Mouse (Mus musculus): ENCODE data around the gene Gm1113. TPM values are rescaled to one million over a fixed set of nuclear protein-coding genes. Genes with fewer than 3 reads are reported as not detected.

Gene Gm1113
- total and polyA plus RNA-seq, 3 experiments, result not detected

DNA sequence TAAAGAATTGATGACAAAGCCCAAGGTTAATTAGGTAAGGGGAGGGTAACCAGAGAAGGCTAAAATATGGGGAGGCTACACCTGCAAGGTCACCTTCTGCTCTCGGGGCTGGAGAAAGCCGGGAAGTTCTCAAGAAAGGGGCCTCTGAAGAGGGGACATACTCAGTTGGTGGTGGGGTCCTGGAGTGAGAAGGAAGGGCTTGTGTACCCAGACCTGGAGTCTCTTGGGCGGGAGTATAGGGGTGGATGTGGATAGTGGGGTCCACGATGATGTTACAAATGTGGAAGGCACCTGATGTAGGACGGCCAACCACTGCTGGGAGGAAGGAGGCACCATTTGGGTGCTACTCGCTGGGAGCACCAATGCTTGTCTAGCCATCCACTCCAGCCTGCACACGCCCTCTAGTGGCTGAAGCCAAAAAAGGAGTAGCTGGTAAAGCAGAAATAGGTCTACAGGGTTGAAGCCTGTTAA is 5.9 kb upstream of the Gm1113 start:
- peak; percentile 64 for DNase-seq

DNA sequence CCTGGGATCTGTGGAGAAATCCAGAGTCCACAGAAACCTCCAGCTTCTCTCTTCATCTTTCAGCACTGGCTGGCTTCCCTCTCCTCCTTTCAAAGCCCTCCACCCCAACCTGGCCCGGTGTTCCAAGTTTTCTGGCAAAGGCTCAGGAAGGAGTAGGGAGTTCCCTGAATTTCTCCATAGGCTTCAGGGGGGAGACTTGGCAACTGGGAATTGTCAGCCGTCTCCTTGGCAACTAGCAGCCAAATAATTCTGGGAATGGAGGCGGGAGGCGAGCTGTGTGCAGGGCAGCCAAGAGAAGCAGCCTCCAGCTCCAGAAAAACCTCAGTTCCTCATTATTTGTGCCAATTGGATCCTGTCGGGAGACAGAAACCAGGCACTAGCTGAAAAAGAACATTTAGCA is 5.5 kb upstream of the Gm1113 start:
- peak; percentile 23 for DNase-seq

DNA sequence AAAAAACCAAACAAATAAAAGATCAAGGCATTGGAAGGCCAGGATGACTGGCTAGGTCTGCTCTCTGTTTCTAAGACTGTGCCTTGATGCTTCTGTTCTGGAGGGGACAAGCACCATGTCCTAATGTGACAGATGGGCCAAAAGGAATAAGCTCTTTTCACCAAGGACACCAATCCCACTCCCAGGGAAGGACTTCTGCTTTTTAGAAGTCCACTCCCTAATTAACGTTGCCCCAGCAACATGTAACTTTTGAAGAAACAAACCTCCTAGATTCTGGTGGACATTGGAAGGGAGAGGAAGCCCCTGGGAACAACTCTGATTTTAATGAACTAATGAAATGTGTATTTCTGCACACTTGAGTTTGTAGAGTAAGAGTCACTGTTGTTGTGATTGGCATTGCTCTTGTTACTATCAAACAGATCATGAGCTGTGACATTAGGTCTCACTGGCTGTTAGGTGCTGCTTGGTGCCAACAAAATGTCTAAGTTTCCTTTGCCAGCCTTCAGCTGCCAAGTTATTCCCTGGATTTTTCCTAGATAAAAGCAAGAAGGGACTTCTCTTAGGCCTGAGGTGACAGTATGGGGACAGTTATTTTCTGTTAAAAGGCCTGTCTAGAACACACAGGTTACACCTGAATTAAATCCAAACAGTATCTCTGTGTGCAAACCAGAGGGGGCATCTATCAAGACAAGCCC is 4.9 kb upstream of the Gm1113 start:
- no peak for DNase-seq

DNA sequence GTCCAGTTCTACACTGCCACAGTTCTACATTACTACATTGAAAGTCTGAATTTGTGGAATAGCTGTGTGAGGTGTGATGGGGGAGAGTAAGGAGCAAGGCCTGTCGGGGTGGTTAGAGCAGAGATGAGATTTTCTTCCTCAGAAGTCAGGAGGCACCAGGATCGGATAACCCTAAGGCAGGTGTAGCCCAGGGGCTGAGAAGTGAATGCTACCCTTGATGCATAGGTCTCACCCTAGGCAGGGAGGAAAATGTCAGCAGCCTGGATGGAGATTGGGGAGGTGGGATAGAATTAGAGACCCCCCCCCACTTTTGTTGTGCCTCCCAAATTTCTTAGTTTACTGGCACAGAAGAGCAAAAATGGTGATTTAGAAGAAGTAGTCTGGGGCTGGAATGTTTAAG is 4.2 kb upstream of the Gm1113 start:
- no peak for DNase-seq

DNA sequence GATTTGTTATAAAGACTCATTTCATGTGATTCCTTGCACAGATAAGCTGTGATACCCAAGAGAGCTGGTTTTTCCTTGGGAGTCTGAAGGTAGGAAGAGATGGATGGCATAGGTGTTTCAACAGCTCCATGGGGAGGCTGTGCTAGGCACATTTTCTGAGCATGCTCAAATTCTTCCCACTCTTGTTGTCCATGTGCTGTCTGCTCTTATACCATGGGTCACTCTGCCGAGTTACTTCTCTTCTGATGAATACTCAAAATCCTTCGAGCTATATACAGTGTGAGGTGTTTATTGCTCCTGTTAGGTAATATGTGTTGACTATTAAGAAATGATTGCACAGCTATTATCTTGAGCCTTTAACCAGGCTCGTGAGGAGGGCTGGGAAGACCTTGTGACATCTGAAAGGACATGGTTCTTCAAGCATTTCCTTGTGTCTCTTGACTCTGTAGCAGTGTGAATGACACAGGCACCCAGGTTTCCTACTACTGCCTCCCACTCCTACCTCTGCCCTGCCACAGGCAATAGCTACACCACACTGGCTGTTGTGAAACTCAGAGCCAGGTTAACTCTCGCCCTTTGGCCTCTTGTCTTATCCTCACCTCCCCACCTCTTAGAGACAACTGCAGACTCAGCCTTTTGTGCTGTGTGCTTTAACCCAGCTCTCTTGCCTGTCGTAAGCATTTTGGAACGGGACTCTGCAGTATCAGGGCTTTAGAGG is 2.7 kb upstream of the Gm1113 start:
- no peak for DNase-seq

DNA sequence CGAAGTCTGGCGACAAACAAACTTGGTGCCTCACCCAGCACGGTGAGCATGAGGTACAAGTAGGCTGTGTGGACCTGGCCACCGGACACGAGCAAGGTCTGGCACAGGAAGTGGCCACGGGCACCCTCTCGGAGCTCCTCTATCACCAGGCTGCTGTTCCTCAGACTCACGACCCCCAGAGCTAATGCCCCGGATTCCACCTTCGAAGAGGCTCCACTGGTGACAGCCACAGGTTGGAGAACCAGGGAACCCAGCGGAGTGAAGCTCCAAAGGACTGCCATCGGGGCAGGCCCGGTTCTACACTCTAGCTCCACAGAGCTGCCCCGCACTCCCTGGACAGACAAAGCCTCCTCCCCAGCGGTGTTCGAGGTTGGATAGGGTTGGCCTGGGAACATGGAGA is 1.4 kb downstream of the Gm1113 start:
- DNase-seq, result no peak

DNA sequence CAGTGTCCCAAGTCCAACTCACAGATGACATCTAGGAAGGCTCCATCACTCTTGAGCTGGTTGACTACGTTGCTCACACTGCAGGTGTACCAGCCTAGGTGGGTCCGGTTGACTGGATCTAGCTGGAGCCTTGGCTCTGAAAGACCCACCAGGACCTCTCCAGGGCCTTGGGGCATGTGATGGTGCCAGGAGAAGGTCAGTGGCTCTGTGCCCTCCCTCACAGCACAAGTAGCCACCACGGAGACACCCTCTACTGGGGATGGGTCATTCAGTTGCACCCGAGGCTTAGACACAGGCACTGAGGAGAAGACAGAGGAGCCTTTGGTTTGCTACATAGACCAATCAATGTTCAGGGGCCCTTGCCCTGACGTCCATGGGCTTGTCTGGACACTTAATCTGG is 1.9 kb downstream of the Gm1113 start:
- no peak for DNase-seq

DNA sequence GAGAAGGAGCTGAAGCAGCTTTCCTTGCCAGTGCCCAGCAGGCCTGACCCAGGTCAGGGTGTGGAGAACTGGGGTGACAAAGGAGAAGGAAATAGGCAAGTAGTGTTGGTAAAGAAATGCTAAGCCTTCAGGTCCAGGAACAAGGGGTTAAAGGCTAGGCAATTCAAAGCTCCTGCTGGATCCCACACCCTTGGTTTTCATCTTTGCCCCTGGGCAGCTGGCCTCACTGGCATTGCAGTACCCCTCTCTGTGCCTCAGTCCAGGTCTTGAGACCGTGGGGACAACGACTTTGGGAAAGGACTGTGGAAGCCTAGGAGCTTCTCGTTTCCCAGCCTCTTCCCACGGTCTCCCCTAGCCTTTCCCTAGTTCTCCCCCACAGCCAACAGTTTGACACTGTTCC is 4.2 kb downstream of the Gm1113 start:
- no peak for DNase-seq

DNA sequence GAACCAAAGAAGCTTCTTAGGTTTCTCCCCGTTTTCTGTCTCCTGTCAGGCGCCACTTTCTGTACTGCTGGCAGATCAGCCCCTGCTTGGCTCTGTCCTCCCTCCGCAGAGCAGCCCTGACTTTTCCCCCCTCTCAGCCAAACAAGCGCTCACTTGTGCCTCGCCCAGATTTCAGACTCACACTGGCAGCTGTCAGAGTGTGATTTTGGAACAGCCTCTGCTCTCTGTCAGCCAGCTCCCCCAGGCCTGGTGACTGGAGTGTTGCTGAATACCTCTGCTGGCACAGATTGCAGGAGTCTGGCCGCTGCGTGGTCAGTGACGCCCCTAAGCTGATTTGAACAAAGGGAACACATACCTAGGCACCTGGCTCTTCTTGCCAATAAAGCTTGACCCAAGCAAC is 9.8 kb downstream of the Gm1113 start:
- DNase-seq, result peak; percentile 37

DNA sequence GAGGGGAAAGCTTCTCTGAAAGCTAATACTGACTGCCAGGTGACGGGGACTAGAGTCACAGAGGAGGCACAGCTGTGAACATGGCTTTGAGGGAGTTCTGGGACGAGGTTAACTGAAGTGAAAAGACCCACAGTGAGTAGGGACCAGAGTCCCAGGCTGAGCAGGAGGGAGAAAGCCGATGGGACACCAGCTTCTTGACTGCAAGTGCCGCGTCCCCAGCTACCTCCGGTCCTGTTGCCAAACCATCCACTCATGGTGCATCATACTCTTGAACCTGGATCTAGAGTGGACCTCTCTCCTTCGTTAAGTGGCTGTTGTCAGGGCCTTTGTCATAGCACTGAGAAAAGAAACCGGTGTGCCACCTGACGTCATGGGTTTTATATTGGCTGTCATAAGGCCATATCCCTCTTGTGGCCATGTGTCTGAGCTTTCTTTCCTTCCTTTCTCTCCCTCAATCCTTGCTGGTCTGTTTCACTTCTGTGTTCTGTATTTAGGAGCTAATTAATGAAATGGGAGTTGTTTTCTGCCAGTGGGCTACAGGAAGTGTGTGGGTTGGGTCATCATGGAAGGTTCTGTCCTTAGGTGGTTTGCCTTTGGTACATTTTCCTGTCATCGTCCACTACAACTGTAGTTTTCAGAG is 15.6 kb downstream of the Gm1113 start:
- no peak for DNase-seq

DNA sequence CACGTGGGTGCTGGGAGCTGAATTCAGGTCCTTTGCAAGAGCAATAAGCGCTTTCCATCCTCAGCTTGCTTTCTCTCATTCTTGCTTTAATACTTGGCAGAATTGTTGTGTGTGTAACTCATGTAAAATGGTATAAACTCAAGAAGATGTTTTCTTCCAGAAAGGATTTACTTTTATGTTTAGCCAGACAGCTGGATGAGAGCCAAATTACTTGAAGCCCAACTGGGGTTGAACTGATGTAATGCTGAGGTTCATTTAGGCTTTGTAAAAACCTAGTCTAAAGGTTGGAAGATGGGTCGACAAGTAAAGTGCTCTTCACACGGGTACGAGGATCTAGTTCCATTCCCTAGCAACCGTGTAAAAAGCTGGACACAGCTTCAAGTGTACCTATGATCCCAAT is 18.1 kb downstream of the Gm1113 start:
- no peak for DNase-seq

DNA sequence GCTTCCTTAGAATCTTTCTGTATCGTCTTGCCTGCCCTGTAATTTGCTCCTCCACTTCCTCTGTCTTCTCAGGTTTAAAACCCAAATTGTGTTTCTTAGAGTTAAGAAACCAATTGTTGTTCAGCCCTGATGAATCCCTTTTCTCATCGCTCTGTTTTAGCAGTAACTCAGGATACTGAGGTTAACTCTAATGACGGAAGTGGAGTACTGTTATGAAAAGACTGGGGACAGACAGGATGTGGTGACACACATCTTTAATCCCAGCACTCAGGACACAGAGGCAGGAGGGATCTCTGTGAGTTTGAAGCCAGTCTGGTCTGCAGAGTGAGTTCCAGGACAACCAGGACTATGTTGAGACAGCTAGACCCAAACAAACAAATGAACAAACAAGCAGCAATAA is 22.6 kb downstream of the Gm1113 start:
- no peak for DNase-seq

DNA sequence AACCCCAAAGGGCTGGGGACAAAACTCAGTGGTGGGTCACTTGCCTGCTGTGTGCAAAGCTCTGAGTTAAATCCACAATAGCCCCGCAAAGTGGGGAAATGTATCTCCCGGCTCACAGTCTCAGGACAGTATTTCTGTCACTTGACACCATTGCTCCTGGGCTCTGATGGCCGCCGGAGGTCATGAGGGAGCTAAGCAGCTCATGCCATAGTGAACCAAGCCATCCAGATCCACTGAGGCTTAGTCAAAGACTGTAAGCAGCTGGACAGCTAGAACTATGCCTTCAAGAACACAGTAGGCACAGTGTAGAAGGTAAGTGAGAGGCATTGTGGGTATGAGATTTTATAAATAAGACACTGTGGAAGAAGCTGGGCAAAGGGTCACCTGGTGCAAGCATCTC is 23.1 kb downstream of the Gm1113 start:
- no peak for DNase-seq

DNA sequence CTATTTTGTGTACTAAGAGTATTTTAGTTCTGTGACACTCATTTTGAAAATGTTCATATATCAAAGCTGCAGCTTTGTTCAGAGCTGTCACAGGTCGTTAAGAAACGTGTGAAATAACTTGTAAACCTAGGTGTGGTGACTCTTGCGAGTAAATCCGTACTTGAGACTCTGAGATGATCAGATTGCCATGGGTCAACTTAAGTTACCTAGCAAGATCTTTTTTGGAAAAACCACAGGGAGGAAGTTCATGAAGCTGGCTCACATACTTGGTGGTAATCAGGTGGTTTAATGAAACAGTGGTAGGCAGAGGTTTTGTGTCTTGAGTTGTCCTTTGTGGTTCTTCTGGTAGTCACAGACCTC is 24.4 kb downstream of the Gm1113 start:
- DNase-seq, result no peak

DNA sequence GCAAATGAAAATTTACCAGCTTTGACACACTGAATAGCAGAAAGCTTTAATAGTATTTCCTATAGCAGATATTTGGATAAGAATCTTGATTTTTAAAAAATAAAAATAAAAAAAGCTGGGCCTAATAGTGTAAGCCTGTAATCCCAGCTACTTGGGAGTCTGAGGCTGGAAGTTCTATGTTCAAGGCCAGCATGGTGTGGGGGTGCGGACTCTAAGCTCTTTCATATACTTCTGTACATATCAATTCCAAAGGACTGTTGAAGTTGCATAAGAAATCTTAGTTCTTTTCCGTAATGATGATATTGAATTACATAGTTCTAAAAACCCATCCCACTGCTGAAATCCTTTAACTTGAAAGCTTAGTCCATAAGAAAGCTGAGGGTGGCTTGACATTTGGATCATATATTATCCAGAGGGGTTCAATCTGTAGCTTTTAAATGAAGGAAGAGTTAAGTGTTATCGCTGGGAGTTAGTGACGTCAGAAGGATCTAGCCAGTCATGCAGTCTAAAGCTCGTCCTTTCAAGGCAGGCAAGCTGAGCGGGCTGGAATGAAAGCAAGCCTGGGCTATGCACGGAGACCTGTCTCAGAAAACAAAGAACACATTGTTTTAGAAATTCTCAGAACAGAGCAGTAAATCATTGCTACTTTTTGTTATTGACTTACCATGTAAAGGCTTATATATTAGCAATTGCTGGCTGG is 24.9 kb downstream of the Gm1113 start:
- DNase-seq, result no peak

DNA sequence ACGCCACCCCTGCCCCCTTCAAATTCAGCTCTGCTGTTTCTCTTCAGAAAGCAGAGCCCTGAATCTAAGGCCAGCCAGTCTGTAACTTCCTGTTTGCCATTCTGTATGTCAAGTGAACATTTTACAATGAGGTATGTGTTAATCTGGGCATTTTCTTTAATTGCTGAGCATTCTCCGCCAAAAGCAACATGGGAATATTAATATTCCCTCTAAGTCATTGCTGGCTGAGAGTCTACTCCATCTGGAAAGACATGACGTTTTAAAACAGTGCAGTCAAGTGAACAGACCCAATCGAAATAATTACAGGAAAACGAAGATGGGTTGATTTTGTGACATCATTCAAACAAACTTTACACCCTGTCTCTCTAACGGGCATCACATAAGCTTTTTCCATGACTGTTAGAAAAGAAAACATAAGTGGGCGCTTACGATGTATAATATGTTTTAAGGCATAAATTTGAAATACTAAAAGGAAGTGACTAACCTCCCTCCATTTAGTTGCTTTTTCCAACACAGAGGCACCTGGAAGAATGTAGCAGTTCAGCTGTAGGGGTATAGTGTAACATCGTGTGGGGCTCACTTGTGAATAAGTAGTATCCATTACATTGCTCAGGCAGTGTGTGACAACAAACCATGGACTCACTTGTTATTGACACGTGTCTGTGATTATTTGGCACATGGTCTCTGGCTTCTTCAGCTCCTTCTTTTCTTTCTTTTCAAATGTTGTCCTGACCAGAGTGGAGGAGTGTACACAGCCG is 26.8 kb downstream of the Gm1113 start:
- DNase-seq, result no peak

DNA sequence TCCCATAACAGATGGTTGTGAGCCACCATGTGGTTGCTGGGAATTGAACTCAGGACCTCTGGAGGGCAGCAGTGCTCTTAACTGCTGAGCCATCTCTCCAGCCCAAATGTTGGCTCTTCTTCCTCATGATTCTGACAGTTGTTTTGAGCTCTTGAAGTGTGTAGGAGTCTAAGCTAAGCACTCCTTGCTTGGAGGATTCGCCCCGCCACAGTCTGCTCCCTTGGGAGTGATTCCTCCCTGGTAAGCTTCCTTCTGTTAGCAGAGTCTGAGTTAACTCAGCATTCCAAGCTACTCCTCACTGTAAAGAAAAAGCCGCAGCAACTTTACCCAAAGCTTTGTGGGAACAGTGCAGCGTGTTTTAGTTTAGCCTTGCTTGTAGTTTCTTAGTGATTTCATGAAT is 29.6 kb downstream of the Gm1113 start:
- no peak for DNase-seq

DNA sequence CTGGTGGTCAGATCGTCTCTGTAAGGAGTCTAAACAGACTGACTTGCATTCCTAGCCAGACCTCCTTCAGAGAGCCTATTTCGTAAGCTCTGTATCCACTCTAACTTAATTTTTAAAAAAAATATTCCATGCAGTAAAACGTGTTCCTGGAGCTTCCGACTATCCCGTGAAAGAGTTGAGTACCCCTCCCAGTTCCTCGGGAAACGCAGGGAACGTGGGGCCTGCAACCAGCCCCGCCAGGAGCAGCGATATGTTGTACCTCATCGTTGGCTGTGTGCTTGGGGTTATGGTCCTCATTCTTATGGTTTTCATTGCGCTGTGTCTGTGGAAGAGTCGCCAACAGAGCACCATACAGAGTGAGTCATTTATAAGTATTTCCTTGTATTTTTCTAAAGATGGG is 31.5 kb downstream of the Gm1113 start:
- no peak for DNase-seq

DNA sequence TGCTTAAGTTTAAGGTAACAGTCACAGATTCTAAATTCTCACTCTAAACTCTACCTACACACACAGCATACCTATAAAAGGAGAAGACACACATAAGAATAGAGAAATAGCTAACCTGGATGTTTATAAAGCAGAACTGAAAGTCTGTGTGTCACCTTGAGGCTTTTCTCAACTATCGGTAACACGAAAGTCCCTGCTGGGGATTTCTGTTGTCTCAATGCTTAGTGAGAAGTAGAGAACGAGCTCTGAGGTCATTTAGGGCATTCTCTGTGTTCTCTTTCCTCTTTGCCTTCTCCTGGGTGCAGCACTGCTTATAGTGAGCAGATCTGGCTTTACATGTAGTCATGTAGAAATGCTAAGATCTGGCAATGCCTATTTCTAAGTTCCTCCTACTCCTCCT is 34.1 kb downstream of the Gm1113 start:
- no peak for DNase-seq

DNA sequence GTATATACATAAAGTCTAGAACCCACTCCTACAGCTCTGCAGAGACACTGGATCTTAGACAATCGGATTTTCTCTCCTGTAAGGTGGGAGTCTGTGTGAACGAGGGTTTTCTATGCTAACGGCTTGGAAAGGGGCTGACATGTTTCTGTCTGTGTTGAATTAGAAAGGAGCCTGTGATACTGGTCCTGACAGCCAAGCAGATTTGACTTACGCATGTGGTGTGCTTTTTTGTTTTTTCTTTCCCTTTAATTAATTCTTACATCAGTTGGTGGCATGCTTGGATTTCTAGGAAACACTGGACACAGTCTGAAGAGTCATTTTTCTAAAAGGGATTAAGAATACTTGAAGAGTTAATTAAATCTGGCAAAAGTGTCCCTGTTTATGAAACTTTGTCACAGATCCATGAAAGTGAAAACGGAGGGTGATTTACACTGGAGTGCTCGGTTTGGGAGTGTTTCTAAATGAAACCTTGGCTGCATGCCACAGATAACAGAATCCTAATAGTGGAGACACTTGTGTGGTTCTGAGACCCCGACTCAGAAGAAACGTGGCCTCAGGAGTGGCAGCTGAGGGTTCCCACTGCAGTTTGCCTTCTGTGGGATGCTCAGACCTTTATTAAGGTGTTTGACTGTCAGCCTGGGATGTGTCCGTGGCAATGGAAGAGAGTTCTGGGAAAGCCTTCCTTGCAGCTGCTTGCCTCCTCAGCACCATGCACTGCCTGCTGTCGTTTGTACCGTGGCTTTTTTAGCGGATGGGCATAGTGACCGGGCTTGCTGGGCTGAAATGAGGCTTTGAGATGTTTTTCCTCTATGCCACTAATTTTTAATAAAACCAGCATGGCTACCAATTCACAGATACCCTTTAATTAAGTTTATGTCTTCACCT is 35.8 kb downstream of the Gm1113 start:
- DNase-seq, result no peak

DNA sequence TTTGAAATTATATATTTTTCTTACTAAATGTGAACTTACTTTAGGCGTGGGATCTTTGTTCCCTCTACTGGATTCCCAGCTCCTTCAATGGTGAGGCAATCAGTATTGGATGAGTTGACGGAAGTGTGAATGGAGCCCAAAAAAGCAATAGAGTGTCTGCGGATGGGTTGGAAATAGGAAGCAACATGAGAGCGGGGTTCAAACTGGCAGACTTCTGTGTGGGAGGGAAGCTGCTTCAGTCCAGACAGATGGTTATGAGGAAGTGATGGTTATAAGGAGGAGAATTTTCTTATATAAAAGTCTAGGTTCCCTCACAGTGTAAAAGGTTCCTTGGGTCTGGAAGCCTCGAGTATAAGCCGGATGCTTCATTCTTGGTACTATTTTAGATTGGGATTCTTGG is 38.6 kb downstream of the Gm1113 start:
- DNase-seq, result no peak

All from adrenal gland, adult 2 months (tissue).